Mouse (Mus musculus) MEL (cell line): ENCODE measurements around the gene Slc35d2. TPM values are rescaled to one million over a fixed set of nuclear protein-coding genes. Genes with fewer than 3 reads are reported as not detected.

ENCODE experiments used
- DNase-seq: peaks from one replicate; pipeline ENCODE4 v3.0.0; 2011; ENCODE audit warnings: low read depth, low spot score
- H3K27ac ChIP-seq: 2 replicates; pipeline ENCODE4 v1.5.1; 2012; ENCODE audit warnings: low read depth, mild to moderate bottlenecking, control low read depth, low read length, moderate library complexity; ENCODE audit not compliant: control insufficient read depth
- H3K27me3 ChIP-seq, 2 experiments: fragments of 150-350 bp in 1 of 2; sonication (generic) in 1 of 2; 2 replicates each; pipeline ENCODE4 v1.6.1; 2012; ENCODE audit warnings: low read length in 2 of 2, mild to moderate bottlenecking in 2 of 2, improper control_type of control experiment in 1 of 2, moderate library complexity in 1 of 2; ENCODE audit not compliant: insufficient read depth in 2 of 2, control insufficient read depth in 1 of 2
- H3K36me3 ChIP-seq, 2 experiments: 2 replicates each; pipeline ENCODE4 v1.6.1; 2012 to 2014; ENCODE audit warnings: low read length in 2 of 2, improper control_type of control experiment in 1 of 2, inconsistent platforms in 1 of 2, mild to moderate bottlenecking in 1 of 2; ENCODE audit not compliant: insufficient read depth in 2 of 2, control insufficient read depth in 1 of 2
- H3K4me1 ChIP-seq, 2 experiments: fragments of 150-350 bp in 1 of 2; sonication (generic) in 1 of 2; 2 replicates each; pipeline ENCODE4 v1.6.1; 2012; ENCODE audit warnings: low read length in 2 of 2, improper control_type of control experiment in 1 of 2, mild to moderate bottlenecking in 1 of 2; ENCODE audit not compliant: insufficient read depth in 2 of 2, control insufficient read depth in 1 of 2
- H3K4me3 ChIP-seq, 2 experiments: fragments of 150-350 bp in 1 of 2; sonication (generic) in 1 of 2; 2 replicates each; pipeline ENCODE4 v1.5.1; 2012; ENCODE audit warnings: low read depth in 2 of 2, low read length in 2 of 2, mild to moderate bottlenecking in 2 of 2, moderate library complexity in 2 of 2, control low read depth in 1 of 2, improper control_type of control experiment in 1 of 2; ENCODE audit not compliant: control insufficient read depth in 1 of 2, insufficient read depth in 1 of 2
- H3K79me2 ChIP-seq: 2 replicates; pipeline ENCODE4 v1.6.1; 2012; ENCODE audit warnings: mild to moderate bottlenecking, low read length, moderate library complexity; ENCODE audit not compliant: control insufficient read depth, poor library complexity, insufficient read depth
- H3K9ac ChIP-seq: 2 replicates; pipeline ENCODE4 v1.6.1; 2012; ENCODE audit warnings: low read depth, mild to moderate bottlenecking, control low read depth, low read length, moderate library complexity; ENCODE audit not compliant: control insufficient read depth, poor library complexity, severe bottlenecking
- H3K9me3 ChIP-seq: fragments of 150-350 bp; sonication (generic); replicated peaks from 2 replicates; pipeline ENCODE4 v1.6.1; 2012; ENCODE audit warnings: mild to moderate bottlenecking, low read length, improper control_type of control experiment, moderate library complexity; ENCODE audit not compliant: insufficient read depth
- BHLHE40 ChIP-seq: IDR thresholded peaks from 2 replicates; pipeline ENCODE4 v1.6.1; 2012; ENCODE audit warnings: low read depth, mild to moderate bottlenecking, inconsistent platforms, low read length, improper control_type of control experiment, borderline replicate concordance
- CHD2 ChIP-seq: IDR thresholded peaks from 2 replicates; pipeline ENCODE4 v1.6.1; 2011; ENCODE audit warnings: low read length, improper control_type of control experiment
- CTCF ChIP-seq, 3 experiments: IDR thresholded peaks in 2 of 3; conservative IDR thresholded peaks in 1 of 3; 2 replicates each; pipeline ENCODE4 v1.5.1; 2011 to 2012; ENCODE audit warnings: low read length in 3 of 3, low read depth in 2 of 3, mild to moderate bottlenecking in 2 of 3, improper control_type of control experiment in 1 of 3, inconsistent platforms in 1 of 3, mixed read lengths in 1 of 3, moderate library complexity in 1 of 3; ENCODE audit not compliant: control insufficient read depth in 1 of 3, insufficient read depth in 1 of 3, poor library complexity in 1 of 3, severe bottlenecking in 1 of 3
- E2F4 ChIP-seq: IDR thresholded peaks from 2 replicates; pipeline ENCODE4 v1.6.1; 2011; ENCODE audit warnings: low read depth, low read length, improper control_type of control experiment, borderline replicate concordance
- ELF1 ChIP-seq: IDR thresholded peaks from 2 replicates; pipeline ENCODE4 v1.6.1; 2014; ENCODE audit warnings: low read depth, mild to moderate bottlenecking, inconsistent platforms, low read length, improper control_type of control experiment, moderate library complexity
- EP300 ChIP-seq, 2 experiments: IDR thresholded peaks; 2 replicates each; pipeline ENCODE4 v1.6.1; 2011; ENCODE audit warnings: improper control_type of control experiment in 2 of 2, low read length in 2 of 2, low read depth in 1 of 2, mild to moderate bottlenecking in 1 of 2
- ETS1 ChIP-seq: IDR thresholded peaks from 2 replicates; pipeline ENCODE4 v1.6.1; 2012; ENCODE audit warnings: low read depth, mild to moderate bottlenecking, inconsistent platforms, low read length, improper control_type of control experiment, moderate library complexity
- GABPA ChIP-seq: IDR thresholded peaks from 2 replicates; pipeline ENCODE4 v1.6.1; 2012; ENCODE audit warnings: low read depth, mild to moderate bottlenecking, inconsistent platforms, low read length, improper control_type of control experiment, moderate library complexity
- GATA1 ChIP-seq: IDR thresholded peaks from 2 replicates; pipeline ENCODE4 v1.6.1; 2011; ENCODE audit warnings: low read depth, low read length, improper control_type of control experiment
- HCFC1 ChIP-seq: IDR thresholded peaks from 2 replicates; pipeline ENCODE4 v1.6.1; 2012; ENCODE audit warnings: low read depth, mild to moderate bottlenecking, inconsistent platforms, low read length, improper control_type of control experiment, moderate library complexity
- JUND ChIP-seq: IDR thresholded peaks from 2 replicates; pipeline ENCODE4 v1.6.1; 2011; ENCODE audit warnings: low read depth, mild to moderate bottlenecking, improper control_type of control experiment, low read length
- KAT2A ChIP-seq: conservative IDR thresholded peaks from 2 replicates; pipeline ENCODE4 v1.6.1; 2012; ENCODE audit warnings: low read depth, low read length, improper control_type of control experiment, inconsistent platforms
- MAFK ChIP-seq: IDR thresholded peaks from 2 replicates; pipeline ENCODE4 v1.6.1; 2011; ENCODE audit warnings: low read depth, mild to moderate bottlenecking, low read length, improper control_type of control experiment, borderline replicate concordance
- MEF2A ChIP-seq: IDR thresholded peaks from 2 replicates; pipeline ENCODE4 v1.6.1; 2014; ENCODE audit warnings: low read depth, mild to moderate bottlenecking, inconsistent platforms, low read length, improper control_type of control experiment; ENCODE audit not compliant: poor library complexity, insufficient replicate concordance, severe bottlenecking; ENCODE audit errors: extremely low read depth
- MYB ChIP-seq: IDR thresholded peaks from 2 replicates; pipeline ENCODE4 v1.6.1; 2011; ENCODE audit warnings: mild to moderate bottlenecking, low read depth, low read length, improper control_type of control experiment
- MYC ChIP-seq: IDR thresholded peaks from 2 replicates; pipeline ENCODE4 v1.6.1; 2011; ENCODE audit warnings: low read depth, mild to moderate bottlenecking, low read length, improper control_type of control experiment, moderate library complexity
- NELFE ChIP-seq: IDR thresholded peaks from 2 replicates; pipeline ENCODE4 v1.6.1; 2011; ENCODE audit warnings: low read depth, low read length, improper control_type of control experiment
- NRF1 ChIP-seq: IDR thresholded peaks from 2 replicates; pipeline ENCODE4 v1.6.1; 2014; ENCODE audit warnings: low read depth, mild to moderate bottlenecking, inconsistent platforms, low read length, improper control_type of control experiment, moderate library complexity; ENCODE audit not compliant: poor library complexity, insufficient read depth, severe bottlenecking
- POLR2A ChIP-seq, 2 experiments: IDR thresholded peaks; 2 replicates each; pipeline ENCODE4 v1.6.1; 2011 to 2012; ENCODE audit warnings: low read length in 2 of 2, mild to moderate bottlenecking in 2 of 2, control low read depth in 1 of 2, improper control_type of control experiment in 1 of 2, low read depth in 1 of 2, moderate library complexity in 1 of 2; ENCODE audit not compliant: control insufficient read depth in 1 of 2, insufficient read depth in 1 of 2, poor library complexity in 1 of 2
- POLR2AphosphoS2 ChIP-seq: IDR thresholded peaks from 2 replicates; pipeline ENCODE4 v1.6.1; 2011; ENCODE audit warnings: low read length, improper control_type of control experiment
- POLR2AphosphoS5 ChIP-seq: IDR thresholded peaks from 2 replicates; pipeline ENCODE4 v1.6.1; 2012; ENCODE audit warnings: low read depth, borderline replicate concordance, mild to moderate bottlenecking, inconsistent platforms, low read length, moderate library complexity, mixed read lengths
- RCOR1 ChIP-seq: IDR thresholded peaks from 2 replicates; pipeline ENCODE4 v1.6.1; 2012; ENCODE audit warnings: low read depth, mild to moderate bottlenecking, inconsistent platforms, low read length, improper control_type of control experiment
- SIN3A ChIP-seq: IDR thresholded peaks from 2 replicates; pipeline ENCODE4 v1.6.1; 2012; ENCODE audit warnings: low read length, improper control_type of control experiment, inconsistent platforms
- TAL1 ChIP-seq: IDR thresholded peaks from 2 replicates; pipeline ENCODE4 v1.6.1; 2012; ENCODE audit warnings: mild to moderate bottlenecking, inconsistent platforms, low read length, moderate library complexity, mixed read lengths
- TBP ChIP-seq: IDR thresholded peaks from 2 replicates; pipeline ENCODE4 v1.8.0; 2011; ENCODE audit warnings: low read depth, low read length, improper control_type of control experiment
- TCF12 ChIP-seq: IDR thresholded peaks from 2 replicates; pipeline ENCODE4 v1.6.1; 2014; ENCODE audit warnings: low read depth, mild to moderate bottlenecking, inconsistent platforms, low read length, improper control_type of control experiment, moderate library complexity
- UBTF ChIP-seq: IDR thresholded peaks from 2 replicates; pipeline ENCODE4 v1.6.1; 2012; ENCODE audit warnings: low read depth, mild to moderate bottlenecking, inconsistent platforms, low read length, improper control_type of control experiment, moderate library complexity, borderline replicate concordance; ENCODE audit not compliant: insufficient read depth
- ZKSCAN1 ChIP-seq: IDR thresholded peaks from 2 replicates; pipeline ENCODE4 v1.6.1; 2012; ENCODE audit warnings: low read depth, mild to moderate bottlenecking, inconsistent platforms, low read length, improper control_type of control experiment, moderate library complexity
- ZMIZ1 ChIP-seq: IDR thresholded peaks from 2 replicates; pipeline ENCODE4 v1.6.1; 2012; ENCODE audit warnings: low read depth, mild to moderate bottlenecking, inconsistent platforms, low read length, improper control_type of control experiment, moderate library complexity
- ZNF384 ChIP-seq: IDR thresholded peaks from 2 replicates; pipeline ENCODE4 v1.6.1; 2012; ENCODE audit warnings: low read depth, mild to moderate bottlenecking, inconsistent platforms, low read length, improper control_type of control experiment
- polyA plus RNA-seq, 2 experiments: library from polyadenylated mRNA; stranded (reverse) in 1 of 2; unstranded in 1 of 2; fragments of >175 nt in 1 of 2; fragments of >200 nt in 1 of 2; gene quantifications; 2 replicates each; pipeline versions ENCODE4 v1.2.1 to v1.2.4; 2012; ENCODE audit warnings: low replicate concordance in 2 of 2, low read depth in 1 of 2; ENCODE audit not compliant: insufficient read length in 2 of 2, insufficient read depth in 1 of 2, missing spikeins in 1 of 2
- total RNA-seq: library from RNA; depleted of rRNA; stranded (reverse); fragments of 300-350 nt; gene quantifications from 2 replicates; pipeline ENCODE4 v1.2.3, GENCODE M21; 2012

Gene Slc35d2
- total and polyA plus RNA-seq, 3 experiments = 3.9 to 11.6 TPM; not detected in 1

DNA sequence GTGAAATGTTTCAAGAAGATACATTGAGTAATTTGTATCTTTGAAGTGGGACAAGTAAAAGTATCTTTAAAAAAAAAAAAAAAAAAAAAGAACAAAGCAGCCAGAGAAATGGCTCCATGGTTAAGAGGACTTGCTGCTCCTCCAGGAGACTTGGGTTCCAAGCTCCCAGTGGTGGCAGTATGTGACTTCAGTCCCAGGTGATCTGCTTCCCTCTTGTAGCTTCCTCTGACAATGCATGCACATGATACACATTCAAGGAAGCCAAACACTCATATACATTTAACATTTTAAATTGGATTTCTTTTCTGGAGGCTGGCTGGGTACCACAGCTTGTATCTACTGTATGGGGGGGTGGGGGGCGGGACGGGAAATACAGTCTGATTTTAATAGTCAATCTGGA is 25.5 kb upstream of the Slc35d2 start:
- Histone ChIP-seq H3K4me1 (peaks cover 3 to 8% of the 10 kb centered on the region in 2 experiments; a peak in 3 of 4 replicates), H3K36me3 (peaks cover 0 to 17% of the 10 kb centered on the region in 2 experiments; a peak in 3 of 4 replicates), H3K79me2 (peaks cover 30% of the 10 kb centered on the region), H3K27ac (no peak overlapping the region), H3K4me3 (peak overlapping the region in 1 of 2 experiments; percentile 65; a peak in 2 of 4 replicates), H3K9ac (0 out of 2 replicates have a peak overlapping the region, but pooled peaks have one; percentile 2), H3K27me3 (peaks cover 3 to 23% of the 10 kb centered on the region in 2 experiments), H3K9me3 (no peaks in the 10 kb centered on the region)
- DNase-seq = peak; percentile 69
- TF ChIP-seq MEF2A = no peak
- no peak for TF ChIP-seq ETS1
- TF ChIP-seq UBTF = no peak
- no peak for TF ChIP-seq ELF1
- TF ChIP-seq BHLHE40 = no peak
- TF ChIP-seq SIN3A = no peak
- no peak for TF ChIP-seq TBP
- no peak for TF ChIP-seq TCF12
- no peak for TF ChIP-seq POLR2AphosphoS2
- TF ChIP-seq TAL1 = no peak
- TF ChIP-seq ZNF384 = no peak

DNA sequence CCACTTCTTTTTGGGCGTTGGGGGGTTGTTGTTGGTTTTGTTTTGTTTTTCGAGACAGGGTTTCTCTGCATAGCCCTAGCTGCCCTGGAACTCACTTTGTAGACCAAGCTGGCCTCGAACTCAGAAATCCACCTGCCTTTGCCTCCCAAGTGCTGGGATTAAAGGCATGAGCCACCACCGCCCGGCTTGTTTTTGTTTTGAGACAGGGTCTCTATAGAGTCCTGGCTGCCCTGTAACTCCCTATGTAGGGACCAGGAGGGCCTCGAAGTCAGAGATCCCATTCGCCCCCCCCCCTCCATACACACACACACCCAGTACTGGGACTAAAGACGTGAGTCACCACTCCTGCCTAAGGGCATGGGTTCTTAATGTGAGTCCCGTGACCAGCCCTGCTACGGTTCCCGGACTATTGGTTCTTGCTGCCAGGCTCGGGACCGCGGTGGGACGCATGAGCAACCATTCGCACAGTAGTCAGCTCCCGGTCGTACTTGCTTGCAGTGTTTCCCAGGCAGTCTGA is 24.6 kb upstream of the Slc35d2 start:
- Histone ChIP-seq H3K27ac (peak overlapping the region; percentile 25), H3K79me2 (peaks cover 36% of the 10 kb centered on the region), H3K27me3 (peaks cover 2 to 16% of the 10 kb centered on the region in 2 experiments), H3K9me3 (no peaks in the 10 kb centered on the region), H3K9ac (peak overlapping the region; percentile 65), H3K36me3 (peaks cover 0 to 21% of the 10 kb centered on the region in 2 experiments; a peak in 3 of 4 replicates), H3K4me1 (peaks cover 3 to 10% of the 10 kb centered on the region in 2 experiments; a peak in 3 of 4 replicates), H3K4me3 (peak overlapping the region; percentile 58 to 65)
- DNase-seq = peak; percentile 73
- TF ChIP-seq POLR2AphosphoS5 (no peak), ELF1 (no peak), UBTF (no peak), JUND (no peak), CTCF (IDR thresholded peaks at IDR 0.05 in 2 of 3, conservative IDR thresholded peaks at IDR 0.05 in 1 of 3; ENCODE audit: control insufficient read depth in 1 of 3, insufficient read depth in 1 of 3, low read depth in 2 of 3, low read length in 3 of 3, poor library complexity in 1 of 3, severe bottlenecking in 1 of 3) (no peak), POLR2A (IDR thresholded peaks at IDR 0.05; ENCODE audit: control insufficient read depth in 1 of 2, insufficient read depth in 1 of 2, low read depth in 1 of 2, low read length in 2 of 2, poor library complexity in 1 of 2) (no peak), NELFE (no peak), HCFC1 (no peak), EP300 (IDR thresholded peaks at IDR 0.05; ENCODE audit: low read depth in 1 of 2, low read length in 2 of 2) (no peak), KAT2A (no peak), ZNF384 (no peak), MAFK (no peak), ETS1 (no peak), NRF1 (no peak), GATA1 (no peak), GABPA (no peak), SIN3A (peak; percentile 43; the same call in 1 of the 2 replicates), MYB (no peak), ZMIZ1 (no peak), RCOR1 (no peak), TCF12 (no peak; the same call in 1 of the 2 replicates), POLR2AphosphoS2 (no peak), ZKSCAN1 (no peak), CHD2 (no peak), E2F4 (no peak), MYC (no peak)
